Mouse (Mus musculus): ENCODE measurements around the gene Hk1. TPM values are rescaled to one million over a fixed set of nuclear protein-coding genes. Genes with fewer than 3 reads are reported as not detected.

The Hk1 gene
- total and polyA plus RNA-seq, 3 experiments = 71.0 to 120 (median 120) TPM

DNA sequence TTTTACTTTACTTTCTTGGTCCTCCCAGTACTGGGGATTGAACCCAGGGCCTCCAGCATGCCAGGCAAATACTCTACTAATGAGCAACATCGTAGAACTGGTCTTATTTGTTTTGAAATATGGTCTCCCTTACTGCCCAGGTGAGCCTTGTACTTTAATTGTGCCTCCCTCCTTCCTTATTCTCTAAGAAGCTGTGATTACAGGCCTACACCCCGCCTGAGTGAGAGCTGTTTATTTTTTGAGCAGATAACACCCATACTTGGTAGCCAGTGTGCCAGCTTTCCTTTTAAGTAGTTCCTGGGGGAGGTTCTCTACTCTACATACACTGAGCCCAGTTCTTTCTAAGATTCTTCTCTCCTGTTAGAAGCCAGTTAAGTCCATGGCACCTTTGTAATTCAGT lies 115.4 kb downstream of the Hk1 start:
- 76% methylated on average over 2 of the region's 2 CpGs for WGBS
- Histone ChIP-seq H3K4me3 (no peak overlapping the region), H3K27me3 (ENCODE audit: control insufficient read depth, insufficient read depth, low read length) (no peaks in the 10 kb centered on the region), H3K4me1 (ENCODE audit: control insufficient read depth, insufficient read depth, low read length) (no peaks in the 10 kb centered on the region), H3K9ac (ENCODE audit: low read depth, low read length) (no peak overlapping the region), H3K79me2 (replicated peaks; ENCODE audit: control insufficient read depth, insufficient read depth, low read length) (no peaks in the 10 kb centered on the region), H3K27ac (no peak overlapping the region), H3K36me3 (ENCODE audit: control insufficient read depth, insufficient read depth, low read length) (no peaks in the 10 kb centered on the region)
- DNase-seq = no peak
- TF ChIP-seq POLR2A (IDR thresholded peaks at IDR 0.05; ENCODE audit: insufficient read depth, low read depth, low read length) = no peak
- no peak for TF ChIP-seq CTCF (IDR thresholded peaks at IDR 0.05)
- TF ChIP-seq EP300 (IDR thresholded peaks at IDR 0.05; ENCODE audit: insufficient read depth, low read depth, low read length) = no peak
- intact Hi-C loops (cut with DNase I) = no loop called here

DNA sequence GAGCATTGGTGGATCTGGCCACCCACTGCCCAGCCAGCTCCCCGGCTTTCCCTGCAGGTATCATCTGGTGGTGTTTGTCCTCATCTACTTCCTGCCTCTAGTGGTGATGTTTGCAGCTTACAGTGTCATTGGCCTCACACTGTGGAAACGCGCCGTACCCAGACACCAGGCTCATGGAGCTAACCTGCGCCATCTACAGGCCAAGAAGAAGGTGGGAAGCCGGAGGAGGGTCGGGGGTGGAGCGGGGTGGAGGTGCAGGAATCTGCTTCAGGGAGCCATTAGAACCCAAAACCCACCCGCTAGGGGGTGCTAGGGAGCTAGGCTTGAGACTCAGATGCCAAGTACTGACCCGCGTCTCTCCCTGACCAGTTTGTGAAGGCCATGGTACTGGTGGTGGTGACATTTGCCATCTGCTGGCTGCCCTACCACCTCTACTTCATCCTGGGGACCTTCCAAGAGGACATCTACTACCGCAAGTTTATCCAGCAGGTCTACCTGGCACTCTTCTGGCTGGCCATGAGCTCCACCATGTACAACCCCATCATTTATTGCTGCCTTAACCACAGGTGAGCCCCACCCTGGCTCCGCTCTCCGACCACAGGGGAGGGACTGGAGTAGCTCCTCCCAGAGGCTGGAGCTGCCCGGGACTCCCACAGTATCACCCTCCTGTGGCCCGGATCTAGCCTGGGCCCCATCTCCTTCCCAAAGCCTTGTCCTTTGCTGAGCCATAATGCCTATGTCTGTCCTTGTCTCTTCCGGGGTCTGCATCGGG lies 118.4 kb downstream of the Hk1 start:
- intact Hi-C loops (cut with DNase I) = no loop called here
- WGBS = 15% methylated on average over 18 of the region's 18 CpGs
- Histone ChIP-seq H3K9ac (ENCODE audit: low read depth, low read length) (no peak overlapping the region), H3K4me1 (ENCODE audit: control insufficient read depth, insufficient read depth, low read length) (no peaks in the 10 kb centered on the region), H3K79me2 (replicated peaks; ENCODE audit: control insufficient read depth, insufficient read depth, low read length) (no peaks in the 10 kb centered on the region), H3K27ac (no peak overlapping the region), H3K27me3 (ENCODE audit: control insufficient read depth, insufficient read depth, low read length) (no peaks in the 10 kb centered on the region), H3K4me3 (no peak overlapping the region), H3K36me3 (ENCODE audit: control insufficient read depth, insufficient read depth, low read length) (no peaks in the 10 kb centered on the region)
- peak; percentile 71 for TF ChIP-seq CTCF (IDR thresholded peaks at IDR 0.05)
- no peak for TF ChIP-seq EP300 (IDR thresholded peaks at IDR 0.05; ENCODE audit: insufficient read depth, low read depth, low read length)
- DNase-seq = peak; percentile 39 to 52

DNA sequence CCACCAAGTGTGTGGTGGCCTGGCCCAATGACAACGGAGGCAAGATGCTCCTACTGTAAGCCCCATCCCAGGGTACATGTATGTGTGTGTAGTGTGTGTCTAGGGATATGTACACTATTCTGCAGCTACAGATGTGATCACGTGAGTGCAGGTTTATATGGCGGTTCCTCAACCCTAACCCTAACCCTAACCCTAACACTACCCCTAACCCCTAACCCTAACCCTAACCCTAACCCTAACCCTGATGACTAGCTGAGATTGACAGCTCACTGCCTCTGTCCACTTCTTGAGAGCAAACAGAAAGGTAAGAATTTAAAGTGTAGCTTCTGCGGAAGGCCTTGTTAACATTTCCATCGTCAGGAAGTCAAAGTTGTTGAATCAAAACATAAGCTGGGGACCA lies 121.4 kb downstream of the Hk1 start:
- no peaks in the 10 kb centered on the region for H3K79me2 ChIP-seq (replicated peaks; ENCODE audit: control insufficient read depth, insufficient read depth, low read length)
- no peak overlapping the region for H3K4me3 ChIP-seq
- DNase-seq = no peak
- H3K36me3 ChIP-seq (ENCODE audit: control insufficient read depth, insufficient read depth, low read length) = no peaks in the 10 kb centered on the region
- TF ChIP-seq EP300 (IDR thresholded peaks at IDR 0.05; ENCODE audit: insufficient read depth, low read depth, low read length) = no peak
- TF ChIP-seq POLR2A (IDR thresholded peaks at IDR 0.05; ENCODE audit: insufficient read depth, low read depth, low read length) = no peak
- no peak for TF ChIP-seq CTCF (IDR thresholded peaks at IDR 0.05)
- no peak overlapping the region for H3K9ac ChIP-seq (ENCODE audit: low read depth, low read length)
- H3K4me1 ChIP-seq (ENCODE audit: control insufficient read depth, insufficient read depth, low read length) = no peaks in the 10 kb centered on the region
- H3K27me3 ChIP-seq (ENCODE audit: control insufficient read depth, insufficient read depth, low read length) = no peaks in the 10 kb centered on the region
- WGBS = 88% methylated on average over 5 of the region's 5 CpGs
- intact Hi-C loops (cut with DNase I) = no loop called here
- no peak overlapping the region for H3K27ac ChIP-seq

DNA sequence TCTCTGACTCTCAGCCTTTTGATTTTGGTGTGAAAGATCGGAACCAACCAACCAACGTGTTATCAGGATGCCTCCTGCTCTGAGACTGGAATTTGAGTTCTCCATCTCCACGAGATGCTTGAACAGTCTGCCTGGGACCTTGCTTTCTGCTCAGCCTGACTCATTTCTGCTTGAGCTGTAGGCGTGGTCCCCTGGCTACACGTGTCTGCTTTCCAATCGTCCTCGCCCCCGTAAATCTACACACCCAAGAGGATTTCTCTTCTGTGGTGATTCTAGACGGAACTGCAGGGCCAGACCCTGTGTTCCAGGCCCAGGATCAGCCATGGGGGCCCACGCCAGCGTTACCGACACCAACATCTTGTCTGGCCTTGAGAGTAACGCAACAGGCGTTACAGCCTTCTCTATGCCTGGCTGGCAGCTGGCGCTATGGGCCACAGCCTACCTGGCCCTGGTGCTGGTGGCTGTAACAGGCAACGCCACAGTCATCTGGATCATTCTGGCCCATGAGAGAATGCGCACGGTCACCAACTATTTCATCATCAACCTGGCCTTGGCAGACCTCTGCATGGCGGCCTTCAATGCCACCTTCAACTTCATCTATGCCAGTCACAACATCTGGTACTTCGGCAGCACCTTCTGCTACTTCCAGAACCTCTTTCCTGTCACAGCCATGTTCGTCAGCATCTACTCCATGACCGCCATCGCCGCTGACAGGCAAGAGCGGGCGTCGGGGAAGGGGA lies 127.0 kb downstream of the Hk1 start:
- no peaks in the 10 kb centered on the region for H3K36me3 ChIP-seq (ENCODE audit: control insufficient read depth, insufficient read depth, low read length)
- WGBS = 82% methylated on average over 27 of the region's 27 CpGs
- no peak for DNase-seq
- no peak overlapping the region for H3K27ac ChIP-seq
- H3K4me3 ChIP-seq = no peak overlapping the region
- H3K79me2 ChIP-seq (replicated peaks; ENCODE audit: control insufficient read depth, insufficient read depth, low read length) = no peaks in the 10 kb centered on the region
- intact Hi-C loops (cut with DNase I) = no loop called here
- no peak overlapping the region for H3K9ac ChIP-seq (ENCODE audit: low read depth, low read length)
- no peak for TF ChIP-seq POLR2A (IDR thresholded peaks at IDR 0.05; ENCODE audit: insufficient read depth, low read depth, low read length)
- no peak for TF ChIP-seq EP300 (IDR thresholded peaks at IDR 0.05; ENCODE audit: insufficient read depth, low read depth, low read length)
- no peak for TF ChIP-seq CTCF (IDR thresholded peaks at IDR 0.05)
- no peaks in the 10 kb centered on the region for H3K4me1 ChIP-seq (ENCODE audit: control insufficient read depth, insufficient read depth, low read length)
- no peaks in the 10 kb centered on the region for H3K27me3 ChIP-seq (ENCODE audit: control insufficient read depth, insufficient read depth, low read length)

DNA sequence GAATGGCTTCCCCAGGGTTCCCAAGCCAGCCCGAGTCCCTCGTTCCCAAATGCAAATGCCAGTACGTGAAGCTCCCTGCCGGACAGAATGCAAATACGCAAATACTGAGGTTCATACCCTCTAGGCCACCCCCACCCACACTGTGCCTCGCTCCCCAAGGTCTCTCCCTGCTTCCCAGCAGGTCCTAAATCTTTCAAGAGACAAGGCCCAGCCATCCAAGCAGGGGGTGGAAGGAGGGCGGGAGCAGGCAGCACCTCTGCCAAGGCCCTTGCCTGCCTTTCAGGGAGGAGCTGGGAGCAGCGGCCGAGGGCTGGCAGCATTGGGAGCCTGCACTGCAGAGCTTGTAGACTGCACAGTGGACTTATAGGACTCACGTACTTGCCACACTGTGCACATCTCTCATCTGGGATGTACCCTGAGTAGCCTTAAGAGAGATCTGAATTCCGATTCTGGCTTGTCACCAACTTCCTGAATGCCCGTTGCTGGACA lies 127.7 kb downstream of the Hk1 start, which contains the start of gene Tacr2:
Tacr2 (plus strand) TSS at position 439 of the 489 bp plus-strand sequence.
- H3K27ac ChIP-seq = no peak within 1 kb of the TSS
- no peaks in the 10 kb centered on the region for H3K36me3 ChIP-seq (ENCODE audit: control insufficient read depth, insufficient read depth, low read length)
- no peak within 1 kb of the TSS for H3K9ac ChIP-seq (ENCODE audit: low read depth, low read length)
- H3K79me2 ChIP-seq (replicated peaks; ENCODE audit: control insufficient read depth, insufficient read depth, low read length) = no peaks in the 10 kb centered on the region
- TF ChIP-seq POLR2A (IDR thresholded peaks at IDR 0.05; ENCODE audit: insufficient read depth, low read depth, low read length) = no peak
- TF ChIP-seq CTCF (IDR thresholded peaks at IDR 0.05) = no peak
- no peak for TF ChIP-seq EP300 (IDR thresholded peaks at IDR 0.05; ENCODE audit: insufficient read depth, low read depth, low read length)
- H3K27me3 ChIP-seq (ENCODE audit: control insufficient read depth, insufficient read depth, low read length) = no peaks in the 10 kb centered on the region
- H3K4me3 ChIP-seq = no peak within 1 kb of the TSS
- 67% methylated on average over 12 of the region's 12 CpGs for WGBS
- H3K4me1 ChIP-seq (ENCODE audit: control insufficient read depth, insufficient read depth, low read length) = no peaks in the 10 kb centered on the region
- no peak for DNase-seq
- intact Hi-C loops (cut with DNase I) = no loop called here

DNA sequence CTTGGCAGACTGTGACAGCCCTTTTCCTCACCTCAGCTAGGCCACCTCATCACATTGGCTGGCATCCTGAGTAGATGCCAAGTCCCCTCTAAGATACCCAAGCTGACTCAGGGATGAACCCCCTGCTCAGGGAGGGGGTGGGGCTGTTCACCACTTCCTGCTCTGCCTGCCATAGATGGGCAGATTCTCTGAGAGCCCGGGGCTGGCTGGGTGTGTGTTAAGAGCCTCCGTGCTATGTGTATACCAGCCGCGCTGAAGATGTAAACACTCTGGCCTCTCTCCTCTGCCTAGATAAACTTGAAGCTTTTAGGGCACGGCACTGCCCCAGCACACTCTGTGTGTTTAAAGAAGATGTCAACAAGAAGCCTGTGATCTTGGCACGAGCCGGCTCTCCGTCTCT lies 131.9 kb downstream of the Hk1 start:
- H3K27me3 ChIP-seq (ENCODE audit: control insufficient read depth, insufficient read depth, low read length) = no peaks in the 10 kb centered on the region
- H3K9ac ChIP-seq (ENCODE audit: low read depth, low read length) = no peak overlapping the region
- no peaks in the 10 kb centered on the region for H3K36me3 ChIP-seq (ENCODE audit: control insufficient read depth, insufficient read depth, low read length)
- 35% methylated on average over 8 of the region's 8 CpGs for WGBS
- no peaks in the 10 kb centered on the region for H3K4me1 ChIP-seq (ENCODE audit: control insufficient read depth, insufficient read depth, low read length)
- TF ChIP-seq EP300 (IDR thresholded peaks at IDR 0.05; ENCODE audit: insufficient read depth, low read depth, low read length) (no peak), POLR2A (IDR thresholded peaks at IDR 0.05; ENCODE audit: insufficient read depth, low read depth, low read length) (no peak), CTCF (IDR thresholded peaks at IDR 0.05) (no peak)
- no peak for DNase-seq
- no peak overlapping the region for H3K4me3 ChIP-seq
- H3K27ac ChIP-seq = no peak overlapping the region
- intact Hi-C loops (cut with DNase I) = no loop called here
- no peaks in the 10 kb centered on the region for H3K79me2 ChIP-seq (replicated peaks; ENCODE audit: control insufficient read depth, insufficient read depth, low read length)

Measured in heart, adult 2 months (tissue).